Mouse (Mus musculus): ENCODE measurements at regions not wholly inside any gene's neighbourhood (a gene's known extent, or its start where the extent isn't known, plus 50 kb on each side); places are given as distances from the start of the nearest gene placed in this dataset.

DNA sequence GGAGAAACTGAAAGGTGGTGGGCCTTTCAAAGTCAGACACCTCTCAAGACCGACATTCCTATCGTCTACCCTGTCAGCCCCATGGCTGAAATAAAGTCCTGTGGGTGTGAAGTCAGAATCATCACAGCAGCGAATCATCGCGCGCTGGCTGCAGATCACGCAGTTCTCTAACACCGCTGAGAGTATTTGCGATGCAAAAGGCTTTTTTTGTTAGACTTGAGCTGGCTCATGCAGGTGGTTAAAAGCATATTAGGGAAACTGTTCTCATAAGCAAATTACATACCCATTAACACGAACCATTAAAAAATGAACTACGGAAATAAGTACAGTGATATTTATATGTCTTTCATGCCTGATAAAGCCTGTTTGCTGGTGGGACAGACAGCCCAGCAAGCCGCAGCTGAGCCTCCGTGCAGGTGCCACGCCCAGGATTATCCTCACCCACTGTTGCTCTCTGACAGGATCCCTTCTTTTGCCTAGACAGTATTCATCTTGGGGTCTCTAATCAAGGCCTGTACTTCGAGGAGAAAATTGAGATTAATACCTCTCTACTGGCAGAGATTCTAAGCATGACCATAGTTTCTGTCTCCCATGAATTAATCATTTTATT is 365.5 kb downstream of the Foxo1 start:
- Histone ChIP-seq H3K4me2 (ENCODE audit: low read depth) (no peak overlapping the region), H3K9ac (replicated peaks) (no peak overlapping the region), H3K36me3 (replicated peaks; ENCODE audit: control insufficient read depth, insufficient read depth, low read depth) (no peaks in the 10 kb centered on the region), H3K27me3 (ENCODE audit: control insufficient read depth, insufficient read depth, low read length) (no peaks in the 10 kb centered on the region), H3K4me3 (ENCODE audit: insufficient read depth in 1 of 2, low read depth in 2 of 2, low read length in 2 of 2) (no peak overlapping the region), H3K4me1 (replicated peaks; ENCODE audit: control insufficient read depth in 2 of 2, insufficient read depth in 2 of 2, low read length in 1 of 2) (no peaks in the 10 kb centered on the region), H3K9me3 (ENCODE audit: control insufficient read depth, low read length) (no peaks in the 10 kb centered on the region), H3K27ac (no peak overlapping the region)
- no peak for TF ChIP-seq CTCF (IDR thresholded peaks at IDR 0.05; ENCODE audit: low read depth)
- no peak for TF ChIP-seq EP300 (IDR thresholded peaks at IDR 0.05; ENCODE audit: low read depth)
- ATAC-seq (ENCODE audit: insufficient read depth) = no peak
- DNase-seq (ENCODE audit: low read depth in 3 of 3, low spot score in 3 of 3) = no peak
- WGBS (ENCODE audit: insufficient replicate concordance) = 60% methylated on average over 15 of the region's 15 CpGs

DNA sequence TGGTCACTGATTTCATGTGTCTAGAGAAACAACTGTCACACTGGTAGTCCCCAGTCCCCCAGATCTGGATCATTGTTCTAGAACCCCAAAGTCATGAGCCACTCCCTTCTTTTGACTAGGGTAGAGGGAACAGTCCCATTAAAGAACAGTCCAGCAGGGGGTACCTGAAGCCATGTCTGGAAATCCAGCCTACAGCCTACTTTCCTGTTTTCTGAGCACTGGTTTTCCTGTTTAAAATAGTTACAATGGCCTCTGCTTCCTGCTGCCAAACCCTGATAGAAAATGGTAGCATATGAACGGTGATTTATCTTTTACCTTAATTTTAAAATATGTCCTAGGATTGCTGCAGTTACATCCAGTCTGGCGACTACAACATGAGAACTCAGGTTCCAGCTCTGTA is 364.5 kb downstream of the Foxo1 start:
- H3K27ac ChIP-seq = no peak overlapping the region
- no peak overlapping the region for H3K4me3 ChIP-seq (ENCODE audit: insufficient read depth in 1 of 2, low read depth in 2 of 2, low read length in 2 of 2)
- no peaks in the 10 kb centered on the region for H3K9me3 ChIP-seq (ENCODE audit: control insufficient read depth, low read length)
- no peak for DNase-seq (ENCODE audit: low read depth in 3 of 3, low spot score in 3 of 3)
- 42% methylated on average over 2 of the region's 2 CpGs for WGBS (ENCODE audit: insufficient replicate concordance)
- no peak overlapping the region for H3K4me2 ChIP-seq (ENCODE audit: low read depth)
- H3K9ac ChIP-seq (replicated peaks) = no peak overlapping the region
- TF ChIP-seq EP300 (IDR thresholded peaks at IDR 0.05; ENCODE audit: low read depth) (no peak), CTCF (IDR thresholded peaks at IDR 0.05; ENCODE audit: low read depth) (no peak)
- no peaks in the 10 kb centered on the region for H3K4me1 ChIP-seq (replicated peaks; ENCODE audit: control insufficient read depth in 2 of 2, insufficient read depth in 2 of 2, low read length in 1 of 2)
- no peaks in the 10 kb centered on the region for H3K36me3 ChIP-seq (replicated peaks; ENCODE audit: control insufficient read depth, insufficient read depth, low read depth)
- H3K27me3 ChIP-seq (ENCODE audit: control insufficient read depth, insufficient read depth, low read length) = no peaks in the 10 kb centered on the region
- no peak for ATAC-seq (ENCODE audit: insufficient read depth)

DNA sequence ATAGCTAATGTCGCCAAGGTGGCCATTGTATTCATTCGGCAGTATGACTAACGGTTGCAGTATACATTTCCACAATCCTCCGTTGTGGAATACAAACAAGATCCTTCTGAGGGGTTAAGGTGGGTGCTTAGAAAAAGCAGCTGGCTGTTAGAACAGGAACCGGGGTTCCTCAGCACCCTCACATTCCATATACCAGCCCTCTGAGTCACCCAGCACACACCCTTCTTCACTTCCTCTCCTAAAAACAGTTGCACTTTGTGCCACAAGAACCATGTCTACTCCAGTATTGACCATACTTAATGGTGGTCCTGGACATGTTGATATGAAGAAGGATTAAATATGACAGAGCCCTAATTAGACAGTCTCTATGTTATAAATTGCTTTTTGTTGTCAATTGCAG is 362.1 kb downstream of the Foxo1 start:
- no peaks in the 10 kb centered on the region for H3K36me3 ChIP-seq (replicated peaks; ENCODE audit: control insufficient read depth, insufficient read depth, low read depth)
- WGBS (ENCODE audit: insufficient replicate concordance) = 57% methylated on average over 5 of the region's 5 CpGs
- ATAC-seq (ENCODE audit: insufficient read depth) = no peak
- no peak overlapping the region for H3K27ac ChIP-seq
- H3K27me3 ChIP-seq (ENCODE audit: control insufficient read depth, insufficient read depth, low read length) = no peaks in the 10 kb centered on the region
- H3K9ac ChIP-seq (replicated peaks) = no peak overlapping the region
- H3K4me3 ChIP-seq (ENCODE audit: insufficient read depth in 1 of 2, low read depth in 2 of 2, low read length in 2 of 2) = no peak overlapping the region
- DNase-seq (ENCODE audit: low read depth in 3 of 3, low spot score in 3 of 3) = no peak
- H3K4me1 ChIP-seq (replicated peaks; ENCODE audit: control insufficient read depth in 2 of 2, insufficient read depth in 2 of 2, low read length in 1 of 2) = no peaks in the 10 kb centered on the region
- no peaks in the 10 kb centered on the region for H3K9me3 ChIP-seq (ENCODE audit: control insufficient read depth, low read length)
- H3K4me2 ChIP-seq (ENCODE audit: low read depth) = no peak overlapping the region
- no peak for TF ChIP-seq CTCF (IDR thresholded peaks at IDR 0.05; ENCODE audit: low read depth)
- TF ChIP-seq EP300 (IDR thresholded peaks at IDR 0.05; ENCODE audit: low read depth) = no peak

DNA sequence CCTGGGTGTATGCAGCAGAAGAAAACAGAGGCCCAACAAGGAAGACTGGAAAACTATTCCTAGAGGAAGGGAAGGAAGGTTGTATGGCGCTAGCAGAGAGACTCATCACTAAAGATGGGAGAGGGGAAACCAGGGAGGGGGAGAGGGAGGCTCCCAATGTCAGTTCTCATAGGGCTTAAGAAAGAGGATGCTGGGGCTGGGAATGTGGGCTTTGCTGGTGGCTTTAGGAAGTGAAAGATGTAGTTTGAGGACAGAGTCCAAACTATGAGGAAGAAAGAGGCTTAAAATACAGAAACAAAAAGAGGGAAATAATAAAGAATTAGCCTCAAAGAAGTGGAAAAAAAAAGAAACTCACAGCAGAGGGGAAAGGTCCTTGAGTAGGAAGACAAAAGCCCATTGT is 357.0 kb downstream of the Foxo1 start:
- WGBS (ENCODE audit: insufficient replicate concordance) = 59% methylated on average over 1 of the region's 1 CpGs
- TF ChIP-seq EP300 (IDR thresholded peaks at IDR 0.05; ENCODE audit: low read depth) (no peak), CTCF (IDR thresholded peaks at IDR 0.05; ENCODE audit: low read depth) (no peak)
- H3K36me3 ChIP-seq (replicated peaks; ENCODE audit: control insufficient read depth, insufficient read depth, low read depth) = no peaks in the 10 kb centered on the region
- H3K9me3 ChIP-seq (ENCODE audit: control insufficient read depth, low read length) = no peaks in the 10 kb centered on the region
- H3K27ac ChIP-seq = no peak overlapping the region
- H3K4me2 ChIP-seq (ENCODE audit: low read depth) = no peak overlapping the region
- no peaks in the 10 kb centered on the region for H3K27me3 ChIP-seq (ENCODE audit: control insufficient read depth, insufficient read depth, low read length)
- DNase-seq (ENCODE audit: low read depth in 3 of 3, low spot score in 3 of 3) (no peak), ATAC-seq (ENCODE audit: insufficient read depth) (no peak)
- no peak overlapping the region for H3K9ac ChIP-seq (replicated peaks)
- no peak overlapping the region for H3K4me3 ChIP-seq (ENCODE audit: insufficient read depth in 1 of 2, low read depth in 2 of 2, low read length in 2 of 2)
- H3K4me1 ChIP-seq (replicated peaks; ENCODE audit: control insufficient read depth in 2 of 2, insufficient read depth in 2 of 2, low read length in 1 of 2) = no peaks in the 10 kb centered on the region

DNA sequence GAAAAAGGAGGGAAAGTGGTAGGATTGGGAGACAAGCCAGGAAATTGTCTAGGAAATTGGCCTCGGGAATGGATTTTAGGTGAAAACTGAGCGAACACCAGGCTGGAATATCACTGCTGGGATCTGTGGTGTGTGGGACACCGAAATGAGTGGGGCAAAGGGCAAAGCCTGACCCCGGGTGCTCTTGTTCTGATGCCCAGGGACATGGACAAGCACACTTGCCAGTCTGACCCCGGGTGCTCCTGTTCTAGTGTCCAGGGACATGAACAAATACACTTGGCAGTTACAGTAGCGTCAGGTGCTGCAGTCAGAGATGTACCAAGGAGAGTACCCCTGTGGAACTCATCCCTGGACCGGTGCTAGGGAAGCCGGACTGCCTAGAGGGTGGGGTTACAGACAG is 354.4 kb downstream of the Foxo1 start:
- H3K9me3 ChIP-seq (ENCODE audit: control insufficient read depth, low read length) = no peaks in the 10 kb centered on the region
- H3K4me1 ChIP-seq (replicated peaks; ENCODE audit: control insufficient read depth in 2 of 2, insufficient read depth in 2 of 2, low read length in 1 of 2) = peaks cover 0 to 11% of the 10 kb centered on the region in 2 experiments; a peak in 2 of 4 replicates
- TF ChIP-seq CTCF (IDR thresholded peaks at IDR 0.05; ENCODE audit: low read depth) (no peak), EP300 (IDR thresholded peaks at IDR 0.05; ENCODE audit: low read depth) (no peak)
- no peaks in the 10 kb centered on the region for H3K36me3 ChIP-seq (replicated peaks; ENCODE audit: control insufficient read depth, insufficient read depth, low read depth)
- no peak for DNase-seq (ENCODE audit: low read depth in 3 of 3, low spot score in 3 of 3)
- H3K27ac ChIP-seq = no peak overlapping the region
- no peaks in the 10 kb centered on the region for H3K27me3 ChIP-seq (ENCODE audit: control insufficient read depth, insufficient read depth, low read length)
- H3K9ac ChIP-seq (replicated peaks) = no peak overlapping the region
- WGBS (ENCODE audit: insufficient replicate concordance) = 57% methylated on average over 8 of the region's 8 CpGs
- no peak overlapping the region for H3K4me2 ChIP-seq (ENCODE audit: low read depth)
- no peak for ATAC-seq (ENCODE audit: insufficient read depth)
- no peak overlapping the region for H3K4me3 ChIP-seq (ENCODE audit: insufficient read depth in 1 of 2, low read depth in 2 of 2, low read length in 2 of 2)
